Mouse (Mus musculus) R1 (cell line): ENCODE measurements around the gene Pmvk.
"Not testable (repeated sequence)": the region's sequence is repeated elsewhere in the genome, so short reads cannot be mapped to it uniquely, and the experiment has no call there.

Experiments used
- DNase-seq: peaks from one replicate; pipeline ENCODE4 v3.0.0-alpha.2; 2018; ENCODE audit warnings: low read depth, low spot score

Pmvk gene

DNA sequence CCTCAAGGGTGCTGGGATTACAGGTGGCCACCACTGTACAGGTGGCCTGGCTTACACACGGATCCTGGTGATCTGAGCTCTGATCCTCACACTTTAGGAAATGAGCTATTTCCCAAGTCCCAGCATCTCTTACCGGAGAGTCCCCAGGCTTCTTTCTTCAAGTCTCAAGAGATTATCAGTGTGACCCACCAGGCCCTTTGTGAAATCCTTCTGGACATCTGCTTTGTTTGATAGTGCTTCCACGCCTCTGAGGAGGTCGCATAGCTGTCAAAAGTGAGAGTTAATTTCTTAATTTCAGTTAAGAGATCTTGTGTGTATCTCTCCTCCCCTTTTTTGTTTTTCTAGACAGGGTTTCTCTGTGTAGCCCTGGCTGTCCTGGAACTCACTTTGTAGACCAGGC is 28.5 kb upstream of the Pmvk start:
- DNase-seq, result no peak

DNA sequence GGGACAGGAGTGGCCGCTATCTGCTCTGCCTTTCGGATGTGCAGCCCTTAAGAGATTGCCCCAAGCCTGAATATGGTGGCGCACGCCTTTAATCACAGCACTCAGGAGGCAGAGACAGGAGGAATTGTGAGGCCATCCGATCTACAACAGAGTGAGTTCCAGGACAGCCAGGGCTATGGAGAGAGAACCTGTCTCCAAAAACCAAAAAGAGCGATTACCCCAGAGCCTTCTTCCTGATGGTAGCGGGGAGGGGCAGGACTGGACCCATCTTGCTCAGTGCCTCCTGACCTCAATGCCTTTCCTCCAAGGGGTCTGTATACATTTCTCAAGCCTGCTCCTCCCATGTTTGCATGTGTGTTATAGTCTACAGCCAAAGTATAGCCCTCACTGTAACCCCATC is 25.3 kb upstream of the Pmvk start:
- DNase-seq, result not testable (repeated sequence)

DNA sequence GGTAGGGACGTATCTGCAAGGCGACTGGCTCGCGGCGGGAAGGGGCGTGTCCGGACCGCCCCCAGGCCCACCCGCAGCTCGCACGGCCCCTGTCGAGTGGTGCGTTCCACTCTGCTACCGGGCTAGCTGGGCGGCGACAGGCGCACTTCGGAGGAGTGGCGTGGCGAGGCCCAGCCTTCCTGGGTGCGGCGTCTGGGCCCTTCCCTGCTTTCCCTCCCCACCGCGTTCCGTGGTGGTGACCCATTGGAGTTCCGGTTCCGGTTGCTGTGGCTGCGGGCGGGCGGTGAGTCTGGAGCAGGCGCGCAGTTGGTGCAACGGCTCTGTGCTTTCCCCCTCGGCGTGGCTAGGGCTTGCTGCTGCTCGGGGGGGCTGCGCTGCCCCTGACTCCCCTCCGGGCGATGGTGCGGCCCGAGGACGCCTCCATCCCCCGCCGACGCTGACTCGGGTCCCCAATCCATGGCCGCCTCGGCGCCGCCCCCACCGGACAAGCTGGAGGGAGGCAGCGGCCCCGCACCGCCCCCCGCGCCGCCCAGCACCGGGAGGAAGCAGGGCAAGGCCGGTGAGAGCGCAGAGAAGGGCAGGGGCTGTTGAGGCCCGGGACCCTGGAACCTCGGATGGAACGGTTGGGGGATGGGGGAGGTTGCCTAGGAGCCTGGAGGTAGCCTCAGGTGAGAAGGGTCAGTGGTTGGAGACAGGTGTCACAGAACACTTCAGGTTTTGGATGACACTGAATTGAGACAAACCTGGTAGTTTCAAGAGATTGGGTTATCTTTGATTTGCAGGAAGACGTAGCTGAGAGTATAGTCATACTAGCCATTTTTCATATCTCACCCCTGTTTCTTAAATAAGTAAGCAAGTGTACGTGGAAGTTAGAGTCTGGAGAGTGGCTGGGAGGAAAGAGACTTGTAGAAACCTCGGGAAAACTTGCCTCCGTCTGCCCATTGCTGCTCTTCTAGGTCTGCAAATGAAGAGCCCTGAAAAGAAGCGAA is 23.9 kb upstream of the Pmvk start, which contains the start of gene Pygo2:
Pygo2 (plus strand) TSS at position 44 of the 989 bp plus-strand sequence.
- peak; percentile 97 for DNase-seq

DNA sequence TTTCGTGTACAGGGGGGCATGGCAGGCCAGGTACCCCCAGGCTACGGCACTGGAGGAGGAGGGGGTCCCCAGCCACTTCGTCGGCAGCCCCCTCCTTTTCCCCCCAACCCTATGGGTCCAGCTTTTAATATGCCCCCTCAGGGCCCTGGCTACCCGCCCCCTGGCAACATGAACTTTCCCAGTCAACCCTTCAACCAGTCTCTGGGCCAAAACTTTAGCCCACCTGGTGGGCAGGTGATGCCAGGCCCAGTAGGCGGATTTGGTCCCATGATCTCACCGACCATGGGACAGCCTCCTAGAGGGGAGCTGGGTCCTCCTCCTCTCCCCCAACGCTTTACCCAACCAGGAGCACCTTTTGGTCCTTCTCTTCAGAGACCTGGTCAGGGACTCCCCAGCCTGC is 21.7 kb upstream of the Pmvk start:
- DNase-seq, result no peak

DNA sequence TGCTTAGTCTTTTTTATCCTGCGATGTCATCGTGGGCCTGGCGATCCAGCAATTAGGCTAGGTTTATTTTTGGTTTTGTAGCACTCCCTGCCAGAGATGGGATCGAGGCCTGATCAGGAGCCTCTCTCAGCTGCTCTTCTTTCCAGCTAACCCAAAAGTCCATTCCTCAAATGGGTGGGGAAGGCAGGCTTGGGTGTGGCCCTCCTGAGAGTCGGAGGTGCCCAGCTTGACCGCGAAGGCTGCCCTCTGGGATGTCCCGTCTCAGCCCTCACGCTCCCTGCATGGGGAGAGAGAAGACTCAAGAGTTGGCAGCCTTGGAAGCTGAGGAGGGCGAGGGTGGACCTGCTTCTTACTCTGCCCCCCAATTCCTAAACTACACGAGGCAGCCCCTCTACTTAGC is 19.8 kb upstream of the Pmvk start:
- no peak for DNase-seq

DNA sequence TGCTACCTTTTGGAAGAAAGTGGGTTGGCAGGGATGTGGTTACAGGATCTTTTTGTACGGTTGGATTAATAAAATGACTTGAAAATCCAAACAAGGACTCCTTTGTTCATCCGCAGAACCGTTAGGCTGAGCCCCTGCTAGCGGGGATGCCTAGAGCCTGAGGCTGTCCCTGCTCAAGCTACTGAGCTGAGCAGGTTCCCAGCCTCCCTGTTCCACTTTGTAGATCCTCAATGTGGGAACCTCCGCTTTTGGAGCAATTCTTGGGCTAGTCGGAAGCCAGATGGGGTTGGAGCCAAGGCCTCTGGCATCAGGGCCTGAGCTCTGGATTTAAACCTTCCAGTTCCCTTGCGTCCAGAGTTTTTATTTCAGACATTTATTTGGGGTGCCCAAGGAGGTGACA is 19.3 kb upstream of the Pmvk start:
- DNase-seq, result no peak

DNA sequence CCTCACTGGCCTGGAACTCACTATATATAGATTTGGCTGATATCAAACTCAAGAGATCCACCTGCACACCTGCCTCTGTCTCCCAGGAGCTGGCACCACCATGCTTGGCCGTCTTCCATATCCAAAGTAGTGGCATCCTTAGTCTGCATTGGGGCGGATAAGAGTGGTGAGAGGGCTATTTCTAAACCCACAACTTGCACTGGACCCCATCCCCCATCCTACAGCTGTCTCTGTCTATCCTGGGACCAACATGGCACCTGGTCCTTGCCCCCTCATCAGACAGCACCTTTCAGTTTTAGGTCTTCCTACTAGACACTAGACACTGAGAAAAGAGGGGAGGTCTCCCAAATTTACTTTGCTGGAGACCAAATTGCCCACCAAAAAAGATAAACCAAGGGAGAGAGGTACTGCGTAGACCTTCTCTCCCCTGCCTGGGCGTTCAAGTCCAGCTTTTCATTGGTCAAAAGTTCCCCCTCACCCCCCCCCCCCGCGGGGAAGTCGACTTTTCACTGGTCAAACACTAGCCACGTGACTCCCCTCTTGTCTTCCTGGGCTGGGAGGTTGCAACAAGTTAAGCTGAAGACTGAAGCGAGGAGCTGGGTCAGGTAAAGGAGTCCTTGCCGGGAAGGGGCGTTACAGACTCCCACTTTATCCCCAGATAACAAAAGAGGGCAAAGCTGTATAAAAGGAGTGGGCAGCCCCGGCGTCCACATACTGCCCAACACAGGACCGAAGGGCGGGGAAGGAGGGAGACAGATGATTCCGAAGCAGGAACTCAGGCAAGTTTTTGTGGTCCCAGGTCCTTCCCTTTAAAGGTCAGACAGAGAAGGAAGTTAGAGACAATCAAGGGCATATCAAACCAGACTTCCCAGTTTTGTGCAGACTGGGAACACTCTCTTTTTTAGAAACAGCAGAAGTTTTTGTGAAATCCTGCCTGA is 17.9 kb upstream of the Pmvk start, which contains the start of gene Pbxip1:
Pbxip1 (plus strand) TSS at position 531 of the 938 bp plus-strand sequence.
- peak; percentile 94 for DNase-seq

DNA sequence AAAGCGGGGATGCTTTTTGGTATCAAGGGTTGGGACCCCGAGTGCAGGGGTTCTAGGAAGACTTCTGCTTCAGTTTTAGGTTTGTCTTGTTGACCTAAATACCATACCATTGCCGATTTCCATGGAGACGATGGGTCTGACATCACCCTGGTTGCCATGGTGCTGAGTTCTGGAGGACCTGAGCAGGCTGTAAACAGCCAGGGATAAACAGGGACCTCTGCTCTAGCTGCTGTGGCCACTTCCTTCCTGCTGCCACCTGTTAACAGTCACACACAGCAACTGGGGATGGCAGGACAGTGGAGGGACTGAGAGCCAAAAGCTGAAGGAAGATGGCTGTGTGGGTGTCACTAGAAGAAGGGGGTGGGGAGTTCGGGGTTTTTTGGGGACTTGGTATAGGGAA is 17.1 kb upstream of the Pmvk start:
- peak; percentile 66 for DNase-seq

DNA sequence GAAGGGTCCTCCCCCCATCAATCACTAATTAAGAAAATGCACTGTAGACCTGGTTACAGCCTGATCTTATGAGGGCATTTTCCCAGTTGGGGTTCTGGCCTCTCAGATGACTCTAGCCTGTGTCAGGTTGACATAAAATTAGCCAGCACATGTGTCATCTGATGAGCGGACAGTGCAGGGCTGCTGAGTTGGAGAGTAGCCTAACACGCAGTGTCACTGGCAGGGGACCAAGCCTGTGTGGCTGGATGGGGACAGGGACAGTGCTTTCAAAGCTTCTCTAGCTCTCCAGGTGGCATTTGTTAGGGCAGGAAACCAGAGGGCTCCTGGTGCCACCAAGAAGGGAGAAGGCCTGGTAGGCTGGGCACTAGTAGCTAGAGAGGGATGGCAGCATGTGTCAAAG is 13.7 kb upstream of the Pmvk start:
- DNase-seq, result no peak

DNA sequence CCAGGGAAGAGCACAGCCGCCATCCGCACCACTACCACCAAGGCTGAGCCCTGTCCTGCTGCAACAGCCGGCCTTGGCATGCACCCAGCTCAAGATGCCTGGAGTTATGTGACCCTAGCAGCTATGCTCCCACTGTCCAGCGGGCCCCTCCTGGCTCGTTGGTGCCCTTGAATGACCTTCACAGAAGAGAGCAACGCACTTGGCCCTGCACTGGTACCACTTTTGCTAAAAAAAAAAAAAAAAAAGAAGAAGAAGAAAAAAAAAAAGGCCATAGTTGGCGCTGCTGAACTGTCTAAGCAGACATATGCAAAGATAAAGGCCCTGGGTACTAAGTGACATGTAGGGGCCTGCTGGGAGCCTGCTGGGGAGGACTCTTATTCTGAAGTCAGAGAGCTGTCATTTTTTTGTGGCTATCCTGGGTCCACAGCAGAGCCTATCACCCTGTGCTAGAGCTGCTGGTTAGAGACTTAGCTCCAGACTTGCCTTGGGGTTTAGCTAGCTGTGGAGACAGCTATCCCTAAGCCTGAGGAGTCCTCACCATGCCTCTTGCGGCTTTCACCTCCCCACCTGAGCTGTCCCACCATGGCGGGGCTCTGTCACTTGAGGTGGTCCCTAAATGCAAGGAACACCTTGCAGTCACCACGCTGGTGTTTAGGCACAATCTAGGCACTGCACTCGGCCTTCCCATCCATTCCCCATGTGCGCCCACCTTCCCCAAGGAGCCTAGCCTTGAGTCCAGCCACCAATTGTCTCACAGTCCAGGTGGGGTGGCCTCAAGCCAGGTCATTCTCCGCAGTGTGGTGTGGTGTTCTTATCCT is 5.4 kb upstream of the Pmvk start:
- DNase-seq, result peak; percentile 49

DNA sequence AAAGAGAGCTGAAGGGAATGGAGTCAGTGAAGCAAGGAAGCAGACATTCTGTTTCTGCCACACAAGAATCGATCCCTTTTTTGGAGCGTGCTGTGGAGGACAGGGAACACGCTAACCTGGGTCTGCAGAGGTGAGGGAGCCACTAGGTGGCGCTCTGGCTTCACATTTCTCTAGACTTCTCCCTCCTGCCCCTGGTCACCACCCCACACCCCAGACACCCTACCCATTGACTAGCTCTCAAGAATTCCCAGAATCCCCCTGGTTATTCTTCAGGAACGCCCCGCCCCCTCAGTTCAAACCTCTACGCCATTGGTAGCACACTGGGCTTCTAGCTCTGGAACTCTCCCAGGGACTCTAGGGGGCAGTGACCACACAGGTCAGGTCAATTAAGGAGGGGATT is 4.8 kb upstream of the Pmvk start:
- peak; percentile 99 for DNase-seq

DNA sequence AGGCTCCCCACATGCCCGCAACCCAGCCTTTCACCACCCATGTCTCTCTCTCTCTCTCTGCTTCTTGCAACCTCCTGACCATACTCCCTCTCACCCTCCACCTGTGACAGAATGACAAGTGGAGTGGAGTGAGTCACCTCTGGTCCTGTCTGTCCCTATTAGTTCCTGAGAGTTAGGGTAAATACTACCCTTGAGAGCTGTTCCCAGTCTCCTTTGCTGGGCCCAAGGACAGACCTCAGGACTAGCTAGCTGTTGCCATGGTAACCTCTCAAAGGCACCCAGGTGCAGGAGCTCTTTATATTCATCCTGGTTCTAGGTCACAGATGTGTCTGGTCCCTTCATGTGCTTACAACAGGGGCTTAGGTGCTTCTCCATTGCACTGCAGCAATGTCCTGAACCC is 2.4 kb upstream of the Pmvk start:
- peak; percentile 67 for DNase-seq

DNA sequence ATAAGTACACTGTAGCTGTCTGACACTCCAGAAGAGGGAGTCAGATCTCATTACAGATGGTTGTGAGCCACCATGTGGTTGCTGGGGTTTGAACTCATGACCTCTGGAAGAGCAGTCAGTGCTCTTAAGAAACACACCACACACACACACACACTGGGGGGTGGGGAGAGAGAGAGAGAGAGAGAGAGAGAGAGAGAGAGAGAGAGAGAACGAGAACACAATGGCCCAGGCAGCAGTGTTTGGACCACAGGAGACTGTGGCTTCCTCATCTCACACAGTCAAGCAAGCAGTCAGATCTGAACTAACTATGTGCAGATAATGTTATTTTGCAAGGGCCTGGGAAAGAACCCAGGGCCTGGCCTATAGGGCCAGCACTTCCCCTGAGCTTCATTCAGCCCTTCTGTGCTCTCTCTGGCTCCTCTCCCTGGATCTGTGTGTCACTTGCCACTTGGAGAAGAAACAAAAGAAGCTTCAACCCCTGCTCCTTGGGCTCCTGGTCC is 1.5 kb downstream of the Pmvk start:
- no peak for DNase-seq

DNA sequence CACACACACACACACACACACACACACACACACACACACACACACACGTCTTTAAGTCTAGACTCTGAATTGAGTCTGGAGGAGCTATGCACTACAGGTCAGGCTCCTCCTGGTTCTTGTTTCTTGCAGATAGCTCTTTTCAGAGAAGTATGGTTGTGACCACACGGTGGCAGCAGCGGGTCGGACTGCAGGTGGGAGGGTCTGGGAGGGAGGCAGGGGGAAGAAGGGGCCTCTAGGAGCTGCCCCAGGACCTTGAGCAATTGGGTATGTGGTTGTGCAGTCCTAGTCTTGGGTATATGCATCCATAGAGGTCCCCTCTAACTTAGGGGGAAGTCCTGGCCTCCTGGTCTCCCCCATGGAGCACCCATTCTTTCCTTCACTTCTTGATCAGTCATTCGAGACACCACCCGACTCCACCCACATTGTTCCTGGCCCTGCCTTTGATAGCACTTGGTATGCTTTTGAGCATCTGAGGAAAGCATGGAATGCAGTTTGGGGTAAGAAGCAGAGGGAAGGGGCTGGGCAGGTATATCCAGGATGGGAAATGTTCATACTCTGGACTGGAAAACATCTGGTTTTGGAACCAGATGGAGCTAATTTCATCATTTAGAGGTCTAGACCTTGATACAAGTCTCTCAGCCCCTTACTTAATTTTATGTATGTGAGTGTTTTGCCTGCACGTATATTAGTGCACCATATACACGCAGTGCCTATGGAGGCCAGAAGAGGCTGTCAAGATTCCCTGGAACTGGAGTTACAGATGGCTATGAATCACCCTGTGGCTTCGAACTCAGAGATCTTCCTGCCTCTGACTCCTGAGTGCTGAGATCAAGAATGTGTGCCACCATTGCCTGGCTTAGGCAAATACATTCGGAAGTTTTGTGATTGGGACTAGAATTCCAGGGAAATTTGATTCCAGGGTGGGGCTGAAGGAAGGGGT is 2.7 kb downstream of the Pmvk start:
- peak; percentile 93 for DNase-seq

DNA sequence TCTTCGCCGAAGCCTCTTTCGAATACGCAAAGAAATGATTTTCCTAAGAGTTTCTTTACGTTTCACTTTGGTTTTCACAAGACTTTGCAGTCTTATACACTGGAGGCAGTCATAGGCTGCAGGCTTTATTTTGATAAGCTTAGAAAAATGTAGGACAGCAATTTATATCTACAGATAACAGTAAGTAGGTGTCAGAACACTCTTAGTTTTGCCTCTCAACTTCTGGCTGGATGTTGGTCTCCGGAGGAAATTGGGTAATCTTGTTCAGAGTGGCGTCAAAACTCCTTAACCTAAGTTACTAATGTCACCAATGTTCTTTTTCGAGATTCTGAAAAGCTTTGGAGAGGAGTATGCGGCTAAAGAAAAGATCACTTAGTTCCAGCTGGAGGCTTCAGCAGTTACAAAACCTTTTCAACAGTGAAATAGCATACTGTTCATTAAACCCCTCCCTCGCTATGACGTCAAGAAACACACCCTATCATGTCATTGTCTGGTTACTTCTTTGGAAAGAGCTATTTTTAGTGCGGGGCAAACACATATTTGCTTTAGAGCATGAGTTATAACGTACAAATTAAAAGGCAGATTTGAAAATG is 4.1 kb downstream of the Pmvk start:
- DNase-seq, result no peak

DNA sequence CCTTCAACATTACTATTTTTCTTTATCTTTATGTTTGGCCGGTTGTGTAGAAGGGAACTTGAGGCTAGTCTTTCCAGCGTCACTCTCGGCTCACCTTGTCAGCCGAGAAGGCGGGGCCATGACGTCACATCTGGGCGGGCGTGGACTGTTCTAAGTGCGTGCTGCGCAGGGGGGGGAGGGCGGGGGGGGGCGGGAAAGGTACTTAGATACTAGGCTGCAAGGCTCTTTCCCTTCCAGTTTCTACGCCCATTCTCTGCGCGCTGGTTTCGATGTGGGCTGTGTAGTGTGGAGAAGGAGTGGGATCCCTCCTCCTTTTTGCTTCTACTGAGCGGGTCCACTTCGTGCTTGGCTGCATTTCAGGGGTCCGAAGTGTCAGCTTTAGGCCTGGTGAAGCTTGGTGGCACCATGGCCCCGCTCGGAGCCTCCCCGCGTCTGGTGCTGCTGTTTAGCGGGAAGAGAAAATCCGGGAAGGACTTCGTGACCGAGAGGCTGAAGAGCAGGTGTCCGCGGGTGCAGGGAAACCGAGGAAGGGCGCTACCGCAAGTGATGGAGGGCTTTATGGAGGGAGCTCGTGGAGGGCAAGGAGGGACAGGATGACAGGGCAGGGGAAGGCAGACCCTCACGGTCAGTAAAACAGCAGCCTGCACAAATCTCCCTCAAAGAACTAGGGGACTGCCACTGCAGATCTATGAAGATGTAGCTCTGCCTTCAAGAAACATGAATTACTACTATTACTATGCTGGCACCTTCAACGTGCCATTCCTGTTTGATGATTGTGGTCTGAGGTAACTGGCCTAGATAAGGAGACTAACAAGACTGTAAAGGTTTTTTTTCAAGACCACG is 4.8 kb downstream of the Pmvk start:
- peak; percentile 96 for DNase-seq

DNA sequence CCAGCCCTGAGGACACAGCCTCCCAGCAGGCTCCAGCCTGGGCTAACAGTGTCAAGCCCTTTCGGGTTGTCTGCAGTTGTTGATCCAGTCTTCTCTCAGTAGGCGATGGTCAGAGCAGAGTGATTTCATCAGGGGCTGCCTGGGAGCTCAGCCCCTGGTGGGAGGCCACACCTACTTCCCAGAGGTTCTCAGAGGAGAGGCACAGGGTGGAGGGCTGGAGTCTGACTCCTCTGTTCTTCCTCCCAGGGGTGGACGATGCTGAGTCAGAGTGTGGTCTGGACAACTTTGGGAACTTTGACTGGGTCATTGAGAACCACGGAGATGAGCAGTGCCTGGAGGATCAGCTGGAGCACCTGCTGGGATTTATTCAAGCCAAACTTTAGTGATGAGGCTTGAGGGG is 13.9 kb downstream of the Pmvk start:
- peak; percentile 54 for DNase-seq

DNA sequence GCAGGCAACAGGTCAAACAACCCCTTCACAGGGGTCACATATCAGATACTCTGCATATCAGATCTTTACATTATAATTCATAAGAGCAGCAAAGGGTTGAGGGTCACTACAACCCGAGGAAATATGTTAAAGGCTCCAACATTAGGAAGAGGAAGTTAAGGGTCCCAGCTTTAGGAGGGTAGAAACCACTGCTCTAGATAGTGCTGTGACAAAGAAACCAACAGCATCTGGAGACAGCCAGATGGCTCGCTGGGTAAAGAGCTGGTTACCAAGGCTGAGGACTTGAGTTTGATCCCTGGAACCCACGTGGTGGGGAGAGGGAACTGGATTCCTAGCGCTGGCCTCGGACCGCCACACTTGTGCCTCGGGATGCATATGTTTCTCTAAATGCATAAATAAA is 17.9 kb downstream of the Pmvk start:
- DNase-seq, result no peak

DNA sequence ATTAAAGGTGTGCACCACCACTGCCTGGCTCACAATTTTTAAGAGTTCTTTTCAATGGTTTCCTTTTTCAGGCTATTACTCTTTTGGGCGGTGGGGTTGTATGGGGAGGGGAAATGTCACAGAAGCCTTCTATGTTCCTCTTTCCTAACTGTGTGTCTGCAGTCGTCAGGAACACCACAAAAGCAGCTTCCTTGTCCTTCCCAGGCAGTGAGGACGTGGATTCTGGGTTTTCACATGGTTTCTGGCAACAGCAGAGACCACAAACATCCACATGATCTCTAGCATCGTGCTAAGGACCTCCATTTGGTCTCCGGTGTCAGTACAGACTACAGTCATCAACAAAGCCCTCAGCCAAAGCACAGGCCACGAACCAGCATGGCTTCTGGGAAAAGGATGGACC is 19.5 kb downstream of the Pmvk start:
- no peak for DNase-seq
